Mouse (Mus musculus): ENCODE results near the gene Fam174a.

Fam174a gene

DNA sequence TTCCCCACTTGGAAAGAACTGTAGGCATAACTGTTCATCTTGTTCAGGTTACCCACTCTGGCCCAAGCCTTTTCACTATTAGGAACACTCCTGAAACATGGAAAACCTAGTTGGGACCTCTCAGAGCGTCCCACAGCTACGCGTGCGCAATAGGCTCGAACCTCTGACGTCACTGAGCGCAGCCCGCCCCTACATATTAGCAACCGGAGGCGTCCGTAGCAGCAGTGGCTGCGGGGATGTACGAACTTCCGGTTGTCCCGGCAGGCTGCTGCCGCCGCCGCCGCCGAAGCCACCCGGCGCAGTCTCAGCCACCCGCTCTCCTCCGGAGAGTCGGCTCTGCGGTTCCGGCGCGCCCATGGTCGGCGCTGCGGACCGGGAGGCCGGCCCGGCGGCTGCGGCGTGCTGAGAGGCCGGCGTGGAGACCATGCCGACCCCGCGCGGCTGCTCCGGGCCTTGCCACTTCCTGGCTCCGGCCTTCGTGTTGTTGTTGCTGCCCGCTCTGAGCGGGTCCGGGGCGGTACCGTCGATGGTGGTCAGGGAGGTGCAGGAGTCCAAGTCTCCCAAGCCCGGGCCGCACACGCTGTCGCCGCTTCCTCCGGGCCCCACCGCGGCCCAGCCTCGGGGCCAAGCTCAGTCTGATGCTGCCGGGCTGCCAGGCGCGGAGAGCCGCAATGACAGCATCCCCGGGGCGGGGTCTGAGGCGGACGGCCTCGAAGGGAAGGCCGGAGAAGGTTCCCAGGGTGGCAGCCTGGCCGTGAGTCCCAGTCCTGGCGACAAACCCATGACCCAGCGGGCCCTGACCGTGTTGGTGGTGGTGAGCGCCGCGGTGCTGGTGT is at the start of gene Fam174a:
TSS of gene Fam174a (plus strand) at position 231 of the 836 bp plus-strand sequence.
- DNase-seq (ENCODE audit: low read depth, low spot score) = peak; percentile 93

DNA sequence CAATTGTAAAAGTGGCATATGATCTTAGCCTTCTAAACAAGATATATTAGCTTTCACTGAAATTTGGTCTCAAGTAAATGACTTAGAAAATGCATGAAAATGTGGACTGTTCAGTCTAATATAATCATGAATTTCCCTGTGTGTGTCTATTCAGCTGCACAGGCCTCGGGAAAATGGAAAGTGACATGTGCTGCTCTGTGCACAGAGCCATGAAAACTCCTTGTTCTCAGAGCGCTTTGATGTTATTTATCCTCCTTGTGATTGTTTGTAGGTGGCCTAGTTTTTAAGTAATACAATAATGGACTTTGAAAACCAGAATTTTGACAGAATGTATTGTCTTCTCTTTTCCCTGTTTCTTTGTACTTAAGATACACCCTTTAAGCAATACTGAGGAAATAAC is 49.6 kb upstream of the Fam174a start:
- no peak for DNase-seq (ENCODE audit: low read depth, low spot score)

DNA sequence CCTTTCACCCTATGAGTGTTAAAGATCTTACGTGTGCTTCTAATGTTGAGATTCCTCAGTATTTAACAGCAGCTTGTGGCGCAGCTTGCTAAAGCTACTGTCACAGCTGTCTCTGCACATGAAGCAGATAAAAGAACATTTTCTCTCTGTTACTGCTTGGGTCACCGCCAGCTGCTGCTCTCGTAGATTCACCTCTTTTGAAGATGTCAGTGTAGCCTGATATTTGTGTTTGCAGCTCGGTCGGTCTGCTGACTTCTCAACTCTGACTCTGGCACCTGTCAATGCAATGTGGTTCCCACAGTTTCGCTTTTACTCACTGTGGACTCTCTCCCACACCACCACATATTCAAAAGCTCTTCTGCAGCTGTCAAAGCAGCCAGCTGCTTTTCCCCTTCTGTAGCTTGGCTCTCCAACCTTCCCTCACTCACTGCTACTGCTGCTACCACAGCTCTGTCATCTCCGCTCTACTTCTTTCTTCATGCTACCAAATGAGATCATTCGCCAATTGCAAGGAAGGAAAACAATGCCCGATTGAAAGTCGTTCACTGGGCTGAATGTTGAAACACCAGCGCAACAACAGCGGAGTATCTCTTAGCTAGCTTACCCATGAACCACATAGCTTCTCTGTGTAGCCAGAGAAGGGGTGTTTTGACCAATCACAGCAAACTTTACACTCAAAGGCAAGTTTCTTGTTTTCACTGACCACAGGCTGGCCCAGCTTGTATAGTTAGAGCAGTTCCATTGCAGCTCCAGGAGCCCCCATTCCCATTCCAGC is 45.3 kb upstream of the Fam174a start:
- DNase-seq (ENCODE audit: low read depth, low spot score) = peak; percentile 78

DNA sequence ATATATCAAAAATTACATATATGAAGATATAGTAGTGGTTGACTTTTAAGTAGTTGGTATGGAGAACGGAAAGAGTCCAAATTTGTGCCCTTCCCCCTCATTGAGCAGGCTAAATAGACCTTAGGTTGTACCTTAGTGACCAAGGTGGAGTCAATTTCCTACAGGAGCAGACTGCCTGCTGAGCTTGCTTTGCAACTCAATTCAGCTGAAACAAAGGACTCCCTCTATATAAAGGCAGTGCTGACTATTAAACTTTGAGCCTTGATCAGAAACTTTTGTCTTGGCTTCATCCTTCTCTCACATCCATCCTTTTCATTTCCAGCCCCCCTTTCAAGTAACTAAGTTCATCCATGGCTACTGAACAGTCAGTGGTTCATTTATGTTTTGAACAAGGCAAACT is 40.1 kb upstream of the Fam174a start:
- DNase-seq (ENCODE audit: low read depth, low spot score) = no peak

DNA sequence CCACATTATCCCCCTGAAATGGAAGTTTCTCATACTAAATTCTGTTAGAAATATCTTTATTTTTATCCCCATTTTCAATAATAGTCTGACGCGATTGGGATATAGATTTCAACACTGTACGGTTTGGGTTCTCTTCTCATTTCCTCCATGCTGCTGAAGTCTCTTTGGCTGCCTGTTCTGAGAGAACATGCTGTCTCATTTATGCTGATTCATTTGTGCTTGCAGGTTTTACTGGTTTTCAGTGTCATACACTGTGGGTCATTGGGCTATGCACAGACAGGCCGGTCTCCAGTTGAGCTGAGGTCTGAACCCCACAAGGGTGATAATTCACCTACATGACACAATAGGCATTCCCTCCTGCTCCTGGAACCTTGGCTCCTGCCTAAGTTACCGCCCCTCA is 5.1 kb upstream of the Fam174a start:
- no peak for DNase-seq (ENCODE audit: low read depth, low spot score)

DNA sequence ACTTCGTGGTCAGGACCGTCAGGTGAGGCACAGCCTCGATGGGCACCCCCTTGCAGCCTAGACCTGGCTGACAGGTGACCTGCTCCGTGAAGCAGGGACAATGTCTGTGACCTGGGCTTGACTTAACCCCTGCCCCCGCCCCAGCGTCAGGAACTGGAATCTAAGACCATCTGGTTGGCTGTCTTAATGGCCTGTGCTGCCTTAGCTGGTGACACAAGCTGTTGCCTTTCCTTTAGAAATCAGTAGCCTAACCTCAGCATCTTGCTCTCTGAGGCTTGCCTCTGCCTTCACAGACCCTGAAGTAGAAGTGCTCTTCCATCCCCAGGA is 769 bp downstream of the Fam174a start:
- no peak for DNase-seq (ENCODE audit: low read depth, low spot score)

DNA sequence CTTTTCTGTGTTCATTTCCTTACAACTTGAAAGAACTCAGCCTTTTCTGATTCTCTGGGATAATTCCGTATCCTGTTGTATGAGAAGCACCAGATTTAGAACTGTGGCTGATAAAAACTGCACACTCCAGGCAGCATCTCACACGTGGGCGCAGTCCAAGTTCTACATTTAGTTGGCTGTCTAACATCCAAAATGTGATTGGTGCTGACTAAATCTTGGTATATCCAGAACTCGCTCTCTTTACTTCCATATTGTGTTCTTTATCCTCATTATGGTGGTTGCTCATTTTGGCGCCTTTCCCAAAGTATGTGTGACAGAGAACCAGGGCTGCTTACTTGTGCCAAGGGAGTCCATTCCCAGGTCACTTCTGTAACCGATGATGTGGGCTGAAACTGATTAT is 2.6 kb downstream of the Fam174a start:
- DNase-seq (ENCODE audit: low read depth, low spot score) = no peak

DNA sequence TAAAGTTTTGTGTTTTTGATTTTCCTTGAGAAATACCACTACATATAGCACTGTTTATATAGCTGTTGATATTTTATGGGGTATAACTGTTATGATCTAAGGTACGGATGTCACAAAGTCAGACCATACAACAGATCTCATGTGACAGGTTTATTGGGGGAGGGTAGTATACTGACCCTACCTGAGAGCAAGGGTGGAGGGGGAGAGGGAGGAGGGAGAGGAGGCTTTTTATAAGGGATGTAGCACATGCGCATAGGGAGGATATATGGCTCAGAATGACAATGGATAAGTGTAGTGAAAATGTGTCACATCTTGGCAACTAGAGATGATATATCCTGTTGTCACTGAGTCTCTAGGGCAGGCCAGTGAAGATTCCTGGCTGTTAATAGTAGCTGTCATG is 8.8 kb downstream of the Fam174a start:
- DNase-seq (ENCODE audit: low read depth, low spot score) = no peak

DNA sequence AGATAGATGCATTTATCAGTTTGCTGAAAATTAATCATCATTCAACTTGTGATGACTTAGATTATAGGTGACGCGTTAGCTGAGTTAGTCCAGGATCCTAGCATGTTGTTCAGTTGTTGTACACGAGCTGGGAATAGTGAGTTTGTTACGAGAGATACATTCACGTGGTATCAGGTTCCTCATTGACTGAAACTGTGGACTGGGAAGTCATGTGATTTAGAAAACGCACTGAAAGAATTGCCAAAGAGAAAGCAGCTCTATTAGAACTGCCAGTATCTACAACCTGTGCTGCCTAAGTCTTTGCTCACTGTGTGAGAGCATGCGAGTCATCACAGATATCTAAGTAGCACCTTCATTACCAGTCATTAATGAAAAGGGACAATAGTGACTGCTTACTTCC is 9.6 kb downstream of the Fam174a start:
- no peak for DNase-seq (ENCODE audit: low read depth, low spot score)

DNA sequence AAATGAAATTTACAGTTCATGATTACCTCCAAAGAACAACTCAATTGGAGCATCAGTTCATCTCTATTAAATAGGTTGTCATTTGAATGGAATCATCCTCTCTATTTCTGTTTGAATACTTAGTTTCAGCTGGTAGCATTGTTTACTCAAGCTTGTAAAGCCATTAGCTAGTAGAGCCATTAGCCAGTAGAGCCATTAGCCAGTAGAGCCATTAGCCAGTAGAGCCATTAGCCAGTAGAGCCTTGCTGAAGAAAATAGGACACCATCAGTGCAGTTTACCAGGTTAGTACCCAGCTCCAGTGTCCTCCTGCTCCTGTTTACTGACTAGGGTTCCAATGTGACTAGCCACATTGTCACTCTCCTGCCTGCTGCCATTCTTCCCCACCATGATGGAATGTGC is 13.4 kb downstream of the Fam174a start:
- DNase-seq (ENCODE audit: low read depth, low spot score) = no peak

DNA sequence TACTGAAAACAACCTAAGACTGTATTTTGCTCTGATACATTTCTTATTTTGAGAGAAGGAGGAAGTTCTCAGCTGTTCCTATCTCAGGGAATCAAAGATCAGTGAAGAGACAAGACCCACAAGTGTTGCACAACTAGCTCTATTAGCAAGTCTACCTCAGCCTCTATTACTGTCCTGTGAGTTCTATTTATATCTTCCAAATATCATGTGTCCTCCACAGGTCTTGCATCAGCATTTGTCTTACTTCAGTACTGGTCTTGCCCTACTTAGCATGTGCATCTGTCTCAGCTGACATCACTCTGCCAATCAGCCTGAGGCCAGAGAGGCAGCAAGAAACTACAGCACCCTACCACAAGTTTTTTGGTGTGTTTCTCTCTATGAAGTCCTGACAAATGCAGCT is 26.2 kb downstream of the Fam174a start:
- DNase-seq (ENCODE audit: low read depth, low spot score) = no peak

DNA sequence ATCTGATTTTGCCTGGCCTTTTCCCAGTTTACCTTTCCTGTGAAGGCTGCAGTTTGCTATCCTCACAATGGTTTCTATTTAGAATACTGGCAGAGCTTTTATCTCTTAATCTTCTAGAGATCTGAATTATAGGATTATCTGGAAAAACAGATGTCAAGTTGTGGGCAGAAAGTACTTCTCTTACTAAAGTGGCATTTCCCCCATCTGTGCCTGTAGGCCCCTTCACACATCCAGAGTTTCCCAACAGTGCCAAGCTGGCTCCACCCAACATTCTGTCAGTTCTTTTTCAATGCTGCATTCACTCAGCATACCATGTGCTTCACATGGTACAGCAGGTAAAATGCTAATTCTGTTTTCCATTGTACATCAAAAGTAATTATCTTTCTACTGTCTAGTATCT is 28.8 kb downstream of the Fam174a start:
- no peak for DNase-seq (ENCODE audit: low read depth, low spot score)

DNA sequence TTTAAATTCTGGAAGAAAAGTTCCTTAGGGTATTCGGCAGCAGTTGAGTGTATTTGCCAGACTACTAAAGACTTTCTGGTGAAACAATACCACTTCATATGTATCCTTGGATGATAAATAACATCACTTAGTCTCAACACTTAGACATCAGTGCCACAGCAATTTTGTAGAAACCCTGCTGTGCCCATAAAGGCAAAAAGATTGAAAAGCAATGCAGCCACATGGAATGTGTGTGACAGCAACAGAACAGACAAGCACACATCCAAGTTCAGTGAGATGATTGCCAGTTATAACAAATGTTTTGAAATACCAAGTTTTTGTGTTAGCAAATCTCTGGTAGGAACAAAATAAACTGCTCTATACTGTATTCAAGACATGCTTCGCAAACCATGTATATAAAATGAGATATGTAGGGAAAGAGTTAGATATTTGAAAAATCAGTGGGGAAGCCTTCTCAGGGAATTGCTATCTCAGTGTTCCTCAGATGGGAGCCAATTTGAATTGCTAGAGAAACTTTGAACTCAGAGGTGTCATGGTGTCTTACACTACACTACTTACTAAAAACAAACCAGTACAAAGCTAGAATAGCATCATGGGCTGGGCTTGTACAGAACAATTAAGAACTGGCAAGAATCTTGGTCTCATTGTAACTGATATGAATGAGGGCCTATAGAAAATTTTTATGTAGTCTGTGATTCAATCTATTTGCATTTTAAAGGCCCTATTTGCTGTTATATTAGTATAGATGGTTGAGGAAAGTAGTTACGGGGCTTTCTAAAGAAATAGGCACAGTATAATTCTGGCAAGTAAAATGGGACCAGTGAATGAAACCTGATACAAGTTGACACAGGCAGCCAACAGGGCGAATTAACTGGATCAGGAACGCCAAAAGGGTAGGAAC is 30.4 kb downstream of the Fam174a start:
- no peak for DNase-seq (ENCODE audit: low read depth, low spot score)

DNA sequence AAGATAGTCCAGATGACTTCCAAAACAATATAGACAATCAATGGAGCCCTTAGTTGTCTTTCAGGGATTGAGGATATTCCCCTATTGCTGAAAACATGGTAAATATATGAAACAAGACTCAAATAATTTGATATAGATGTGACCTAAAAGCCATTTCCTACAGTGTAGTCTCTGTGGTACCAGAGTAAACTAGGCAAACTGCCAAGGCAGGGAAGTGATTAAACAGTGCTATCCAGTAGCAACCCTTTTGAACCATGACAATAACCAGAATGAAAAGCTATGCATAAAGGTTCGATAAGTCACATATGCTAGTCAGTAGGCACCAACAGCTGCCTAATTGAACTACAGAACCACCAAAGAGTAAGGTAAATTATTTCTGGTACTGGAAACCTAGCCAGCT is 40.7 kb downstream of the Fam174a start:
- DNase-seq (ENCODE audit: low read depth, low spot score) = no peak

DNA sequence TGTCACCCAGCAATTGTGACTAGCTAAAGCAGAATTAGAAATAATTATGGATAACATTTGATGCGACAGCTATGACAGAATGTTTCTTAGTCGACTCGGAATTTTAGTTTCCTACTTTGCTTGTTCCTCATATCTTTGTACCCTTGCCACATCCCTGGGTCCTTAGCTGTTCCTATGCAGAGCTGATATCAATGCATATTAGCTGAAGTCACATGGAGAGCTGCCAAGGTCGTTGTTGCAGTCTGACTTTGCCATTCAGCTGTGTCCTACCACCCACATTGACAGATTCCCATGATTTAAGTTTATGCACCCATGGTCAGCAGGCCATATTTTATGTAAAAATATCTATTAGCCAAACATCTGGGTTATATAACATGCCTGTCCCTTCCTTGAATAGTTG is 43.5 kb downstream of the Fam174a start:
- DNase-seq (ENCODE audit: low read depth, low spot score) = no peak

DNA sequence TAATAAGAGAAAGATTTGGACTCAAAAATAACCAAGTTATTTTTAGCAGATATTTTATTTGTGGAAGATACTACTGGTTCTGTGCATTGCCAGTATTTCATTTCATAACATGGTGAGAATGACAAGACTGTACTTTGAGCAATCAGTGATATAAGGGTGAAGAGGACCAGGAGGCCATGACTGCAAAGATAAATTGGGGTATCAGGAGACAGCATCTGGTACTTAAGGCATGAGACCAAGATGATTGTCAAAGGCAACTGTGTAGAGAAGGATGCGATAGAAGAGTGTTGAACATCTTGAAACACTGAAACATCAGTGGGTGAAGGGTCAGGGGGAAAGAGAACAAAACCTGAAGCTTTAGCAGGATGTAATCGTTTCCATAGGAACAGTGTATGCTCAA is 50.3 kb downstream of the Fam174a start:
- DNase-seq (ENCODE audit: low read depth, low spot score) = no peak

DNA sequence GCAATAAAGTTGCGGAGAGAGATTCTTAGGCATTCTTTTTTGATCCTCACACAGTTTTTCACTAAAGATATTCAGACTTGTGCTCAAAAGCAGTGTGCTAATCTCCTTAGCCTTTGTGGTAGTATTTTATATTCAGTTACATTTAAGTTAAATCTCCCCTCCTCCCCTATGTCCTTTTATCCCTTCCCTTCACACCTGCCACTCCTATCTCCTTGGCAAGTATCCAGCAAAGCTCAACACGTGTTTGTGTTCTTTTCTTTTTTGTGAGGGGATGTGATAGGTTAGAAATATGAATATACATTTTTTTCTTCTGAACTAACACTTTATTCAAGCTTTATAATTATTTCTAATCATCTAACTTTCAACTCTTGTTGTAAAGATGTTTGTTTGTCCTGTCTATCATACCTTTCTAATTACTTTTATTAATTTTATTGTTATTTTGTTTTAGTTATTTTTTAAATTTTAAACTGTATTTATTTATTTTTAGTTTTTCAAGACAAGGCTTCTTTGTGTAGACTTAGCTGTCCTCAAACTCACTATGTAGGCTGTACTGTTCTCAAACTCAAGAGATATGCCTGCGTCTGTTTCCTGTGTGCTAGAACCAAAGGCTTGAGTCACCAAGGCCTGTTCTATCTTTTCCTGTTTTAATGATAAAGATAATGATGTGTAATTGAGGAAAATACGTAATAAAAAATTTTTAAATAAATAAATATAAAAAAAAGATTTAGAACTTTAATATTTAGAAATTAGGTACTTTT is 53.4 kb downstream of the Fam174a start:
- DNase-seq (ENCODE audit: low read depth, low spot score) = no peak

DNA sequence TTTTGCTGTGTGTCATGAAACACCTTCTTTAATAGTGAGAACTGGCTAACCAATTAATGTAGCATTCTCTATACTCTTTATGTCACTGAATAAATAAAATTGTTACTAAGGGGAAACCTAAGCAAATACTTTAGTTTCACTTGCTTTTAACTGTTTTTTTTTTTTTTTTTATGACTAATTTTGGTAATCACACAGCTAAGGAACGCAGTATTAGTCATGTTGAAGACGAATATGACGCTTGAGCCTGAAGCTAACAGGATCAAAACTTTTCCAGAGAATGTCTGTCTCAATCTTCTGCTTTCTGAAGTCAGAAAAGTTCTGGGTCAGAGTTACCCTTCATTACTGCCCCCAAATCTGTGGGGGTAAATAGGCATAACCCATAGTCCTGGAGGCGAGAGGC is 54.3 kb downstream of the Fam174a start:
- peak; percentile 4 for DNase-seq (ENCODE audit: low read depth, low spot score)

DNA sequence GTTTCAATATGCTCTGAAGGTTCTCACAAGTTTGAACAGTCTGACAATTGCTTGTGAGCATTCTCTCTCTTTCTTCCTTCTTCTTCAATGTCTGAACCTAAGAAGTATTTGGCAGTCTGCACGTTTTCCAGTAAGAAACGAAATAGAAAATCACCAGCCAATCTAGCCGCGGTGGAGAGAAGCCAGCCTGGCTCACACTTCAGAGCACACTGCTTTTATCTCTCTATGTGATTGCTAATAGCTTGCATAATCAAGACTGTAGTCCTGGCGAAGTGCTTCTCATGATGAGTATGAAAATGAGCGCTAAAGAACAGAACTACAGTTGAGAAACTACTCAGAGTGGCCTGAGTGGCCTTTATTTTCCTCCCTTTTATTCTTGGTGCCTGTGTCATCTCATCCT is 62.0 kb downstream of the Fam174a start:
- DNase-seq (ENCODE audit: low read depth, low spot score) = no peak

DNA sequence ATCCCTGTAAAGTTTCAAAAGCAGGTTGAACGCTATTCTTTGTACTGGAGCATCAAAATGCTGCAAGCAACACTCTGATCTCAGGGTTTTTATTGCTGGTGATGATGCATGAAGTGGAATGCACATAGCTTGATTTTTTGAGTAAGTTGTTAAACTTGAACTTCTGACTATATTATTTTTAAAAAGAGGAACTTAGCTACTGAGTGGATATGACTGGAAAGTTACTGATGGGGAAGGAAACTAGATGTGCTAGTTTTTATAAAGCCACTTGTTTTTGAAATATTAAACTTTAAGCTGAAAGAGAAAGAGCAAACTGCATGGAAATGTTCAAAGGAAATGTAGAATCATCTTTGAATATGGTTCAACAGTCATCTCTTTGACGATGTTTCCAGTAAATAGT is 67.6 kb downstream of the Fam174a start:
- DNase-seq (ENCODE audit: low read depth, low spot score) = no peak

Measured in CD4-positive helper T cell, adult 2 months (primary cell).